Mouse (Mus musculus) intestine, embryonic 15.5 days (tissue): ENCODE data around the gene Rreb1. TPM values are rescaled to one million over a fixed set of nuclear protein-coding genes. Genes with fewer than 3 reads are reported as not detected.

ENCODE experiments used
- ATAC-seq: fragments of 200-750 bp; cut with Nextera tagmentation; 2 replicates; pipeline ENCODE4 v1.8.0; 2017; ENCODE audit warnings: moderate TSS enrichment, moderate library complexity
- H3K27ac ChIP-seq: fragments of 300-500 bp; sonication (generic); 2 replicates; pipeline ENCODE4 v1.5.1; 2015; ENCODE audit warnings: mild to moderate bottlenecking, inconsistent platforms
- H3K27me3 ChIP-seq: fragments of 300-500 bp; sonication (generic); replicated peaks from 2 replicates; pipeline ENCODE4 v1.6.1; 2015; ENCODE audit warnings: inconsistent platforms
- H3K36me3 ChIP-seq: fragments of 300-500 bp; sonication (generic); 2 replicates; pipeline ENCODE4 v1.6.1; 2015; ENCODE audit warnings: inconsistent platforms
- H3K4me1 ChIP-seq: fragments of 300-500 bp; sonication (generic); replicated peaks from 2 replicates; pipeline ENCODE4 v1.6.1; 2015; ENCODE audit warnings: inconsistent platforms
- H3K4me2 ChIP-seq: fragments of 300-500 bp; sonication (generic); replicated peaks from 2 replicates; pipeline ENCODE4 v1.6.1; 2015; ENCODE audit warnings: mild to moderate bottlenecking, inconsistent platforms
- H3K4me3 ChIP-seq: fragments of 300-500 bp; sonication (generic); replicated peaks from 2 replicates; pipeline ENCODE4 v1.5.1; 2015; ENCODE audit warnings: inconsistent platforms
- H3K9ac ChIP-seq: fragments of 300-500 bp; sonication (generic); 2 replicates; pipeline ENCODE4 v1.6.1; 2015; ENCODE audit warnings: inconsistent platforms
- H3K9me3 ChIP-seq: fragments of 300-500 bp; sonication (generic); 2 replicates; pipeline ENCODE4 v1.6.1; 2016; ENCODE audit warnings: inconsistent platforms
- WGBS: fragments of 180-500 bp; shearing (Covaris S2); methylation state at CpG from one replicate; pipeline ENCODE4 v1.1.7; 2015; 5-methylcytosine and 5-hydroxymethylcytosine counted together
- polyA plus RNA-seq: library from polyadenylated mRNA; unstranded; fragments of >200 nt; fragmentation: Nextera tagmentation; extraction: Ambion mirVana; gene quantifications from 2 replicates; pipeline ENCODE4 v1.2.1, GENCODE M21; 2015

The Rreb1 gene
- polyA plus RNA-seq, 1 experiment from 2014 or later = 16.5 TPM

DNA sequence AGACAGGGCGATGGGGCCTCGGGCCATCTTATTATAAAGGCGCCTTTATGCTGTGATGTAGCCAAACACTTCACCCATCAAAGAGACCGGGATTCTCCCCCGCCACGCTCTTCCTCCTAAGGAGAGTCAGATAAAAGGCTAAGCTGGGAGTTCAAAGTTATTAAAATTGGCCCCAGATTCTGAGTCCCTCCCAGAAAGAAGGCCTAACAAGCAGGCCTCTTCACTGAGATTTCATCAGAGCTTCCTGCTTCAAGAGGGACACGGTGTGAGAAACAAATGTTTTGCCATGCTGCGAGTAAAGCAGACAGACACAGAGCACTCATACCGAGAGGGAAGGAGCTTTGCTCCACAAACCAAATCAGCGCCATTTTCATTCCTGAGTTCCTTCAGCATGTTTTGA, 189.4 kb downstream of the Rreb1 start:
- 60% methylated on average over 10 of the region's 10 CpGs for WGBS
- no peak for ATAC-seq
- Histone ChIP-seq H3K36me3 (no peaks in the 10 kb centered on the region), H3K27me3 (no peaks in the 10 kb centered on the region), H3K9me3 (no peaks in the 10 kb centered on the region), H3K4me3 (no peak overlapping the region), H3K4me2 (no peak overlapping the region), H3K4me1 (peaks cover 41% of the 10 kb centered on the region), H3K27ac (no peak overlapping the region), H3K9ac (no peak overlapping the region)

DNA sequence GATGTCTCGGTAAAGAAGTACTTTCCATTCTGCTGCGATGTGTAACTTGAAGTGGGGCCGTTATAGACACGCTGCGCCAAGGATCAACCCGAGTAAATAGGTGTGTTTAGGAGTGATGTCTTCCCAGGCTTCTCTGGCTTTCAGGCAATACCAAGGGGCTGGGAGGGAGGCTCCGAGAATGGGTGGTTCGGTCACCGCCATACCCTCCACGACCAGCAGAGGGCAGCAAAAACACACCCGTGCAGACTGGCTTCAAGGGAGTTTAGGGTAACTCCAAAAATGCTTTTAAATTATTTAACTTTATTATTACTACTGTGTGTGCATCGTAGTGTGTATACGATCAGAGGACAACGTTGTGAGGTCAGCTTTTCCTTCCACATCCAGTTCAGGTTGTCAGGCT, 191.1 kb downstream of the Rreb1 start:
- 7% methylated on average over 14 of the region's 14 CpGs for WGBS

DNA sequence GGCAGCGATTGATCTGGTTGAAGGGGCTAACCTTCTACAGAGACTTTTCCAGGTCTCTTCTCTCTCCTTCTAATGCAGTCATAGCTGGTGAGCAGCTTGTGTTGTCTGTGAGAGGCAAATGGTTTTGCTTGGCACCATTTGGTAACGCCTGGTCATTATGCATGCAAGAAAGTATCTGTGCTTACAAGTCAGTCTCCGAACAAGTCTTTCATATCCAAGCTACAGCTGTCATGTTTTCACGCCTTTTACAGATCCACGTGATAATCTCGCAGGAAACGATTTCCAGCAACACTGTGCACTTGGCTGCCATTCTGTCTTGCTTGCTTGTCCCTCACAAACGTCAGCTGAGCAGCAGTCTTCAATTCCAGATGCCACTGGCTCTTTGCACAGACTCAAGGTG, 191.8 kb downstream of the Rreb1 start:
- H3K27me3 ChIP-seq = no peaks in the 10 kb centered on the region
- H3K9me3 ChIP-seq = no peaks in the 10 kb centered on the region
- H3K36me3 ChIP-seq = no peaks in the 10 kb centered on the region
- peaks cover 28% of the 10 kb centered on the region for H3K4me1 ChIP-seq
- no peak overlapping the region for H3K4me2 ChIP-seq
- no peak for ATAC-seq
- no peak overlapping the region for H3K4me3 ChIP-seq
- WGBS = 63% methylated on average over 8 of the region's 8 CpGs
- no peak overlapping the region for H3K27ac ChIP-seq
- H3K9ac ChIP-seq = no peak overlapping the region

More for the DNA sequence above, 191.1 kb downstream of the Rreb1 start:
- no peak overlapping the region for H3K4me3 ChIP-seq
- H3K9ac ChIP-seq = no peak overlapping the region
- ATAC-seq = no peak
- no peaks in the 10 kb centered on the region for H3K27me3 ChIP-seq
- no peaks in the 10 kb centered on the region for H3K36me3 ChIP-seq
- H3K4me2 ChIP-seq = no peak overlapping the region
- H3K4me1 ChIP-seq = peaks cover 33% of the 10 kb centered on the region
- no peak overlapping the region for H3K27ac ChIP-seq
- no peaks in the 10 kb centered on the region for H3K9me3 ChIP-seq

DNA sequence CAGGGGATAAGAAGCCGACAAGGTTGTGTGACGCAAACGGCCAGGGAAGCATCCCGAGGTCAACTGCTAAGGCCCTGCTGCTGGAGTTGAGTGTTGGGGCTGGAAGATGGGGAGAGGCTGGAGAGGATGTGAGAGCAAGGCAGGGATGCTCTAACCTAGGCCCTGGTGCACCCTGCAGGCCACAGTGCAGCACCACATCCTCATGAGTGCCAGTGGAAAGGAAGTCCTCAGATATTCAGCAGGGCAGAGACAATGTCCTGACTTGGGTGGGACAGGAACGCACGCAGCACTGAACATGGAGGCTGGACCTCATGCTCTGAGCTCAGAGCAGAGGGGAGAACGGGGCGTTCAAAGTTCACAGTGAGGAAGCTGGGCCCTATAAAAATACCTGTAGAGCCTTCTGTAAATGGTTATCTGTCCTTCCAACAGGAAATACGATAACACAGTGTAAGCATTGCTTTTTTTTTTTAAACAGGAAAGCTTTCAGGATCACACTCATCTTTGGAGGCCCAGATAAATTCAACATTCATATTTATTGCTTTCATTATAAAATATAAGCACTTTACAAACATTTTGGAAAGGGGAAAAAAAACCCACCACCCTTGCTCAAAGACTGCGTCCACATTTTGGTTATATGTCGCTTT, 192.8 kb downstream of the Rreb1 start:
- peak; percentile 80 for ATAC-seq
- Histone ChIP-seq H3K27ac (0 out of 2 replicates have a peak overlapping the region, but pooled peaks have one; percentile 17), H3K4me1 (peaks cover 19% of the 10 kb centered on the region), H3K4me2 (no peak overlapping the region), H3K36me3 (no peaks in the 10 kb centered on the region), H3K4me3 (no peak overlapping the region), H3K27me3 (no peaks in the 10 kb centered on the region), H3K9ac (no peak overlapping the region), H3K9me3 (no peaks in the 10 kb centered on the region)
- 67% methylated on average over 11 of the region's 11 CpGs for WGBS

DNA sequence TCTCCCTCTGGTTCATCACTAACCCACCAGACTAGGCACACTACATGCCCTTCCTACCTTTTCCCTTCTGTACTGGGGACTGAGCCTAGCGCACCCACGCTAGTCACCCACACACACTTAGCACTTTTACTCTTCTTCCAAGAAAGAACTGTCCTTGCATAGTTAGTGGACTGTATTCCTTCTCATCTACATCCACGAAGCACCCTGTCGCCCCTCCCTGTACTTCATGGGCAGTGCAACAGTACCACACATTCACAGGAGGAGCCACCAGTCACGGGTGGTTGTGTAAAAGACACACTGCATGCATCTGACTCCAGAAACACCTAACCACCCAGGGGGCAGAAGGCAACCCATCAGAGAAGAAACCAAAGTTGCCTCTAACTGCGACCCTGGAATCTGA, 195.8 kb downstream of the Rreb1 start:
- H3K4me3 ChIP-seq = no peak overlapping the region
- no peaks in the 10 kb centered on the region for H3K9me3 ChIP-seq
- peaks cover 4% of the 10 kb centered on the region; the same call in 1 of the 2 replicates for H3K36me3 ChIP-seq
- H3K9ac ChIP-seq = no peak overlapping the region
- H3K27ac ChIP-seq = no peak overlapping the region
- WGBS = 84% methylated on average over 6 of the region's 6 CpGs
- no peak for ATAC-seq
- H3K4me1 ChIP-seq = 0 out of 2 replicates have a peak, but pooled peaks cover 3% of the 10 kb centered on the region
- H3K4me2 ChIP-seq = no peak overlapping the region
- H3K27me3 ChIP-seq = no peaks in the 10 kb centered on the region

DNA sequence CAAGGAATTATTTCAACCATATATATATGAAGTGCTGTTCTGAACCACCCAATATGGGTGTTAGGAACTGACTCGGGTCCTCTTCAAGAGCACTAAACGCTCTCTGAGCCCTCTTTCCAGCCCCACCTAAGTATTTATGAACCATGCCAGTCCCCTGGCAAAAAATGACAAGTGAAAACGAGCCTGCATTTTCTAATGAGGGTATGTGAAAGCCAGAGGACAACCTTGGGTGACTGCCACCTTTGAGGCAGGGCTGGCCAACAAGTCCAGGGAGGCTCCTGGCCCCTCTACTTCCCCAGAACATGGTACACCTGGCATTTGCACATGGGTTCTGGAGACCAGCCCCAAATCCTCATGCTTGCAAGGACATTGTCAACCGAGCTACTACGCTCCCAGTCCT, 196.5 kb downstream of the Rreb1 start:
- 85% methylated on average over 5 of the region's 5 CpGs for WGBS
- Histone ChIP-seq H3K9ac (no peak overlapping the region), H3K27ac (no peak overlapping the region), H3K27me3 (no peaks in the 10 kb centered on the region), H3K9me3 (no peaks in the 10 kb centered on the region), H3K4me1 (0 out of 2 replicates have a peak, but pooled peaks cover 3% of the 10 kb centered on the region), H3K4me3 (no peak overlapping the region), H3K4me2 (no peak overlapping the region), H3K36me3 (peaks cover 6% of the 10 kb centered on the region; the same call in 1 of the 2 replicates)
- ATAC-seq = no peak

DNA sequence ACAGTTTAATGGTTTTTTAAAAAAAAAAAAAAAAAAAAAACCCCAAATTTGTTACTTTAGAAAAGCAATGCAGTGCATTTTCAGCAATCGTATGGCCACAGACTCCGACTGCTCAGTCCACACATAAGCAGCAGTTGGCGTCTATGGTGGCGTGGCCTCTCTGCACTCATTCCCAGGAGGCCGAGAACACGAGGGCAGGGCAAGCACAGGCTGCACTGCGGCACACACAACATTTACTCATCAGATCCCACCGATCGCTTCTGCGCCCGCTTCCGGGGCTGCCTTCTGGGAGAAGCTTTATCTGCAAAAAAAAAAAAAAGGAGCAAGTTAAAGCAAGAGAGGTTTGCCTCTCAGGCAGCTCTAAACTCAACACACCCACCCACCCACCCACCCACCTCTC, 201.3 kb downstream of the Rreb1 start:
- no peak overlapping the region for H3K4me2 ChIP-seq
- H3K9ac ChIP-seq = no peak overlapping the region
- ATAC-seq = no peak
- H3K36me3 ChIP-seq = peaks cover 29% of the 10 kb centered on the region
- no peaks in the 10 kb centered on the region for H3K27me3 ChIP-seq
- 93% methylated on average over 12 of the region's 12 CpGs for WGBS
- no peaks in the 10 kb centered on the region for H3K9me3 ChIP-seq
- no peak overlapping the region for H3K4me3 ChIP-seq
- H3K27ac ChIP-seq = no peak overlapping the region
- H3K4me1 ChIP-seq = no peaks in the 10 kb centered on the region

DNA sequence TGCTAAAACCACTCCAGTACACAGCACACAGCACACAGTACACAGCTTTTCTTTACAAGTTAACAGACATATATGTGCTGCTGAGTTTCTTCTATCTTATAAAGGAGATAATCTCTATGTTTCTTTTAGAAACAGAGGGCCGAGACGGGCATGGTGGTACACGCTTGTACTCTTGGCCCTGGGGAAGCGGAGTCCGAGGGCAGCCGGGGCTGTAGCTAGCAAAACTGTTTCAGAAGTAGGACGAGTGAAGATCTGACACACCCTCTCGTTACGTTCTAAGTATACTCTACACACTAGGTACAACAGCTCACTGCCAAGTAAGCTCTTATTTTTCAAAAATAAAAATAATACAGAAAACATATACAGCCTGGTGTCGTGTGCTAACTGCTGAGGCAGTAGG, 202.1 kb downstream of the Rreb1 start:
- H3K4me2 ChIP-seq = no peak overlapping the region
- no peak overlapping the region for H3K4me3 ChIP-seq
- WGBS = 92% methylated on average over 10 of the region's 10 CpGs
- no peaks in the 10 kb centered on the region for H3K4me1 ChIP-seq
- no peak for ATAC-seq
- no peak overlapping the region for H3K27ac ChIP-seq
- H3K27me3 ChIP-seq = no peaks in the 10 kb centered on the region
- no peaks in the 10 kb centered on the region for H3K9me3 ChIP-seq
- peaks cover 29% of the 10 kb centered on the region for H3K36me3 ChIP-seq
- no peak overlapping the region for H3K9ac ChIP-seq

DNA sequence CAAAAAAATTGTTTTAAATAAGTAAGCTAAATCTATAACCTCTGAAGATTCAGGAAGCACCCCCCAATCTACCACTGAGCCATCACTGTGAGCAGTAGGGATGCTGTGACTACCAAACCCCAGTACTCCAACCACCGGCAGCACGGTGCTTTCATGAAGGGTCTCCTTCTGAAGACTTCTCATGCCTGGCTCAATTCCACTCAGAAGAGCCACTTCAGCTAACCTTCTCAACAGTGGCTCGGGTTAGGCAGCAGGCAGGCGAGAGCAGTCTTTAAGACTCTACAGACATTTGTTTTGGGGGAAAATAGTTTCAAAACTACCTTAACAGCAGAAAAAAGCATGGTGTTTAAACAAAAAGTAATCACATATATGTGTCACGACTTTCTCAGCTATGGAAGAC, 202.9 kb downstream of the Rreb1 start:
- ATAC-seq = no peak
- Histone ChIP-seq H3K9ac (no peak overlapping the region), H3K4me2 (no peak overlapping the region), H3K27ac (no peak overlapping the region), H3K36me3 (peaks cover 33% of the 10 kb centered on the region), H3K27me3 (no peaks in the 10 kb centered on the region), H3K9me3 (no peaks in the 10 kb centered on the region), H3K4me3 (no peak overlapping the region), H3K4me1 (no peaks in the 10 kb centered on the region)
- 86% methylated on average over 5 of the region's 5 CpGs for WGBS

DNA sequence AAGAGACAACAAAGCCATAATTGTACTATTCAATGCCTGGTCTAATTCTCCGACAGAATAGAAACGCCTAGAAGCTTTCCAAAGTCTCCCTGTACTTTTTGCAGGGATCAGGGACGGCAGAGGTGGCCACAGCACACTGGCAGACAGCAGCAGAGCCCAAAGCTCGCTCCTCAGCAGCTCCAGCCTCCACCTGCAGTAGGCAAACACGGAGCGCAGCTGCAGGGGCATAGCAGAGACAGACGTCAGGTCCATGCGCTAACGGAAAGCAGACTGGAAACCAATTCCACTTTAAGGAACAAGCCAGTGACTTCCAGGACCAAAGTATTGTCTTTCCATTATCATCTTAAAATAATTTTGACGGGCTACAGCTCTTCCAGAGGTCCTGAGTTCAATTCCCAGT, 208.0 kb downstream of the Rreb1 start:
- no peaks in the 10 kb centered on the region for H3K4me1 ChIP-seq
- no peak overlapping the region for H3K9ac ChIP-seq
- H3K4me2 ChIP-seq = no peak overlapping the region
- no peak for ATAC-seq
- WGBS = 87% methylated on average over 10 of the region's 10 CpGs
- H3K36me3 ChIP-seq = peaks cover 43% of the 10 kb centered on the region
- H3K9me3 ChIP-seq = no peaks in the 10 kb centered on the region
- no peaks in the 10 kb centered on the region for H3K27me3 ChIP-seq
- no peak overlapping the region for H3K4me3 ChIP-seq
- H3K27ac ChIP-seq = no peak overlapping the region

DNA sequence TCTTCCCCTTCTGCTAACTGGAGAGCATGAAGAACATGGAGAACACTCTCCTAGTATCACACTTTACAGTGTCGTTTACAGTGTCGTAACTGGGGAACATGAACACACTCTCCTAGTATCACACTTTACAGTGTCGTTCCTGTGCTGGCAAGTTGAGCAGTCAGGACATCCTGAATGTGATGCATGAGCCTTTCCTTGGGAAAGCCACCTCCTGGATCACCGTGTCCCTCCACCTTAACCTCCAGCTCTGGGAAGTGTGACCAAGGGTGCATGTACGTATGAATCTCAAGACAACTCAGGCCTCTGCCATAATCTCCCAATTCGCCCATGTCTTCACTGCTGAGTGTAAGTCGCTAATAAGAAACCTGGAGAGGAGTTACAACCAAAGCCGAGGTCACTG, 211.5 kb downstream of the Rreb1 start:
- no peaks in the 10 kb centered on the region for H3K4me1 ChIP-seq
- H3K27ac ChIP-seq = no peak overlapping the region
- H3K27me3 ChIP-seq = no peaks in the 10 kb centered on the region
- peaks cover 29% of the 10 kb centered on the region for H3K36me3 ChIP-seq
- H3K4me3 ChIP-seq = no peak overlapping the region
- no peak overlapping the region for H3K9ac ChIP-seq
- no peaks in the 10 kb centered on the region for H3K9me3 ChIP-seq
- WGBS = 89% methylated on average over 8 of the region's 8 CpGs
- no peak for ATAC-seq
- H3K4me2 ChIP-seq = no peak overlapping the region

DNA sequence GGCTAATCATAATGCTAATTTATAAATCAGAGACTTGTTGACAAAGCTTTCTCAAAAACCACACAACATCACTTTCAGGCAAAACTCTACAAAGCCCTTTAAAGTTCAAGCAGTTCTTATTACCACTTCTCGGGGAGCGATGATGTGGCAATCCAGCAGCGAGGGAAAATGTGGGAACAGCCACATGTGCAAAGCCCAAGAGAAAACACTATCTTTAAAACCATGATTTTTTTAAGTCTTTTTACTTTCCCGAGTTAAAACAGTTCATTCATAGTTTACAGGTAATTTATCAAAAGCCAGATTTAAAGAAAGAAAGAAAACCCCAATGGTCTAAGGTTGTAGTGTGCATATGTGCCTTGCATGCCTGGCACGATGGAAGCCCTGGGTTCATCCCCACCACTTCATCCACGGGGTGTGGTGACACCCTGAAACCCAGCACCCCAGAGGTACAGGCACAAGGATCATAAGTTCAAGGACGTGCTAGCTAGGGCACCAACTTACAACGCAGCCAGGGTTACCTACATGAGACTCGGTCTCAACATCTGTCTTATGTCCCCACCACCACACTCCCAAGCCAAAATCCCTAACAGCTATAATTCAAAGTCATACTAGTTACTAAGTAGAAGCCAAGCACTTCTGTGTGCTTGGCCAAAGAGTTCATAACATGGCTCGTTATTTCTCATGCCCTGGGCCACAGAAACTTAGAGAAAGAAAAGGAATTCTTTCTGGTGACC, 214.6 kb downstream of the Rreb1 start:
- no peak for ATAC-seq
- Histone ChIP-seq H3K9ac (peak overlapping the region; percentile 99), H3K4me3 (peak overlapping the region; percentile 100), H3K4me2 (peak overlapping the region; percentile 72), H3K27ac (peak overlapping the region; percentile 97; the same call in 1 of the 2 replicates), H3K9me3 (no peaks in the 10 kb centered on the region), H3K4me1 (no peaks in the 10 kb centered on the region), H3K27me3 (no peaks in the 10 kb centered on the region), H3K36me3 (0 out of 2 replicates have a peak, but pooled peaks cover 12% of the 10 kb centered on the region)
- 11% methylated on average over 10 of the region's 10 CpGs for WGBS

DNA sequence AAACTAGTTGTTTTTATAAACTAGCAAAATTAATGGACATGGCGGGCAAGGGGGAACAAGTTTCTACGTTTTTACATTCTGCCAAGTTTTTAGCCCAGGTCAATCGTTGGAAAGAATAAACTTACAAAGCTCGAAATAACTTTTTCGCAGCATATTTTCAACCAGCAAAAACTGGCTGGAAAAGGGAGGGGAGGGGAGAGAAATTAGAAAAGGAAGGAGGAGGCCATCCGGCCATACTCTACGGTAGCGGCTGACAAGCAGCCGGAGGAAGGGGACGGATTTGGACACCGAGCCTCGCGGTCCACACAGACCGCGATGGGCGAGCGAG, 215.1 kb downstream of the Rreb1 start:
- Histone ChIP-seq H3K9me3 (no peaks in the 10 kb centered on the region), H3K9ac (peak overlapping the region; percentile 99), H3K4me1 (no peaks in the 10 kb centered on the region), H3K4me3 (peak overlapping the region; percentile 100), H3K27ac (peak overlapping the region; percentile 97), H3K4me2 (peak overlapping the region; percentile 72), H3K27me3 (no peaks in the 10 kb centered on the region), H3K36me3 (0 out of 2 replicates have a peak, but pooled peaks cover 12% of the 10 kb centered on the region)
- WGBS = under 1% methylated on average over 17 of the region's 17 CpGs
- no peak for ATAC-seq
